Mouse (Mus musculus): ENCODE results near the gene Mpg. TPM values are rescaled to one million over a fixed set of nuclear protein-coding genes. Genes with fewer than 3 reads are reported as not detected.
"Not testable (repeated sequence)": the region's sequence is repeated elsewhere in the genome, so short reads cannot be mapped to it uniquely, and the experiment has no call there.

Mpg gene
- polyA plus RNA-seq, 1 experiment from 2014 or later = 4.6 TPM

DNA sequence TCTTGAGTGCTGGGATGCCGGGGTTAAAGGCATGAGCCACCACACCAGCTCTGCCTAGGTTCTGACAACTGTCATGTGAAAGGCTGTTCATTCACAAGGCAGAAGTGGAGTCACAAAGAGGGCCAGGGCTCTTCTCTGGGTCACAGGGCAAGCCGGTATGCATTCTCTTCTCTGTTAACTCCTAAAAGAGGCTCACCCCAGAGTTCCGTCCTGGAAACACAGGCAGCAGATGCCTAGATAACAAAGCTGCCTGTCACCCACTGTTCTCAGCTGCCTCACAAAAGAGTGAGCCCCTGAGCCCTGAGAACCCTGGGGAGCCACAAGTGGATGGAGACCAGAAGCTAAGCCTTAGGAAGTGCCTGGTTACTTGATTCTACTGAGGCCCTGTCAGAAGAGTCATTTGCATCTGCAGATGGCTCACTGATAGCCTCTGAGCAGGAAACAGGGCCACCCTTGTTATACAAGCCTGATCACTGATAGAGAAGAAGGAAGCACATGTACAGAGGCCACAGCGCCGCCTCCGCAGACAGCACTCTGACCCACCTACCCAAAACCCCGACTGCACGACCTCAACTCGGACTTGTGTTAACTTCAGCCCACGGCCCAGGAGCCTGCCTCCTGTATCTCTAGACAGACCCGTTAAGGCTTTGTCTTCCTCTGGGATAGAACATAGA, 30.3 kb upstream of the Mpg start:
- 26% methylated on average over 9 of the region's 11 CpGs for WGBS (ENCODE audit: missing documents)

GRCm38 (mm10) chr11:32196727-32197126, 29.6 kb upstream of the Mpg start:
- Histone ChIP-seq H3K36me3 (ENCODE audit: inconsistent target) (no peaks in the 10 kb centered on the region), H3K4me3 (ENCODE audit: inconsistent target) (no peak overlapping the region), H3K79me2 (ENCODE audit: inconsistent target) (no peaks in the 10 kb centered on the region), H3K27ac (no peak overlapping the region)
- WGBS (ENCODE audit: missing documents) = 71% methylated on average over 6 of the region's 6 CpGs

More for the DNA sequence above, 30.3 kb upstream of the Mpg start:
- no peaks in the 10 kb centered on the region for H3K36me3 ChIP-seq (ENCODE audit: inconsistent target)
- no peak overlapping the region for H3K27ac ChIP-seq
- H3K4me3 ChIP-seq (ENCODE audit: inconsistent target) = no peak overlapping the region
- H3K79me2 ChIP-seq (ENCODE audit: inconsistent target) = no peaks in the 10 kb centered on the region

- Histone ChIP-seq H3K36me3 (ENCODE audit: inconsistent target) (no peaks in the 10 kb centered on the region), H3K79me2 (ENCODE audit: inconsistent target) (no peaks in the 10 kb centered on the region), H3K4me3 (ENCODE audit: inconsistent target) (no peak overlapping the region), H3K27ac (no peak overlapping the region)
- WGBS (ENCODE audit: missing documents) = 91% methylated on average over 3 of the region's 3 CpGs
These were observed 28.5 kb upstream of the Mpg start for GRCm38 (mm10) chr11:32197766-32198165.

- no peak overlapping the region for H3K27ac ChIP-seq
- no peaks in the 10 kb centered on the region for H3K36me3 ChIP-seq (ENCODE audit: inconsistent target)
- H3K4me3 ChIP-seq (ENCODE audit: inconsistent target) = no peak overlapping the region
- no peaks in the 10 kb centered on the region for H3K79me2 ChIP-seq (ENCODE audit: inconsistent target)
- 71% methylated on average over 14 of the region's 14 CpGs for WGBS (ENCODE audit: missing documents)
These were observed 27.9 kb upstream of the Mpg start for GRCm38 (mm10) chr11:32198256-32198955.

DNA sequence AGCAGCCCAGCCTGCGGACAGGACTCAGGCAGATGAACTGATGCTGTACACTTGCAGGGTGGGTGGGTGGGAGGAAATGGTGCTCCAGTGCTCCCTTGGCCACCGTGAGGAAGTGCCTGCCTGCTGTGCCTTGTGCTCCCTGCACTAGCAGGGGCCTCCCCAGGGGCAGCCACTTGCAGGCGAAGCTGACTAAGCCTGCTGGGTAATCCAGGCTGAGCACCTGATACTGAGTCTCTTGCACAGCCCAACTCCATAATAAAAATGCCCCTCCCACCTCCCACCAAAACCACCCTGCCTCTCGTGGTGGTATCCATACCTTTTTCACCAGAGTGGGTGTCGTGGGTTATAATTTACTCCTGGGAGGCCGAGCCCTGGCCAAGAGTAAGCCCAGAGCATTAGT, 27.1 kb upstream of the Mpg start:
- 45% methylated on average over 5 of the region's 6 CpGs for WGBS (ENCODE audit: missing documents)
- H3K79me2 ChIP-seq (ENCODE audit: inconsistent target) = no peaks in the 10 kb centered on the region
- no peak overlapping the region for H3K27ac ChIP-seq
- no peak overlapping the region for H3K4me3 ChIP-seq (ENCODE audit: inconsistent target)
- H3K36me3 ChIP-seq (ENCODE audit: inconsistent target) = no peaks in the 10 kb centered on the region

GRCm38 (mm10) chr11:32200075-32200601, 26.2 kb upstream of the Mpg start, which contains the start of gene Il9r:
Gene Il9r, minus strand, starts transcription at chr11:32200279.
- H3K79me2 ChIP-seq (ENCODE audit: inconsistent target) = no peaks in the 10 kb centered on the region
- no peak within 1 kb of the TSS for H3K27ac ChIP-seq
- H3K36me3 ChIP-seq (ENCODE audit: inconsistent target) = no peaks in the 10 kb centered on the region
- no peak within 1 kb of the TSS for H3K4me3 ChIP-seq (ENCODE audit: inconsistent target)
- WGBS (ENCODE audit: missing documents) = 82% methylated on average over 10 of the region's 10 CpGs

- WGBS (ENCODE audit: missing documents) = no CpG with 5 or more reads among the region's 1 CpGs
- H3K27ac ChIP-seq = not testable (repeated sequence)
These were observed 25.3 kb upstream of the Mpg start for GRCm38 (mm10) chr11:32200992-32201391.

GRCm38 (mm10) chr11:32201922-32202685, 24.2 kb upstream of the Mpg start:
- H3K79me2 ChIP-seq (ENCODE audit: inconsistent target) = no peaks in the 10 kb centered on the region
- no peaks in the 10 kb centered on the region for H3K36me3 ChIP-seq (ENCODE audit: inconsistent target)
- no peak overlapping the region for H3K4me3 ChIP-seq (ENCODE audit: inconsistent target)
- H3K27ac ChIP-seq = no peak overlapping the region
- WGBS (ENCODE audit: missing documents) = 65% methylated on average over 11 of the region's 11 CpGs

More at GRCm38 (mm10) chr11:32200992-32201391, 25.3 kb upstream of the Mpg start:
- H3K79me2 ChIP-seq (ENCODE audit: inconsistent target); H3K4me3 ChIP-seq (ENCODE audit: inconsistent target); H3K36me3 ChIP-seq (ENCODE audit: inconsistent target): not testable (repeated sequence)

DNA sequence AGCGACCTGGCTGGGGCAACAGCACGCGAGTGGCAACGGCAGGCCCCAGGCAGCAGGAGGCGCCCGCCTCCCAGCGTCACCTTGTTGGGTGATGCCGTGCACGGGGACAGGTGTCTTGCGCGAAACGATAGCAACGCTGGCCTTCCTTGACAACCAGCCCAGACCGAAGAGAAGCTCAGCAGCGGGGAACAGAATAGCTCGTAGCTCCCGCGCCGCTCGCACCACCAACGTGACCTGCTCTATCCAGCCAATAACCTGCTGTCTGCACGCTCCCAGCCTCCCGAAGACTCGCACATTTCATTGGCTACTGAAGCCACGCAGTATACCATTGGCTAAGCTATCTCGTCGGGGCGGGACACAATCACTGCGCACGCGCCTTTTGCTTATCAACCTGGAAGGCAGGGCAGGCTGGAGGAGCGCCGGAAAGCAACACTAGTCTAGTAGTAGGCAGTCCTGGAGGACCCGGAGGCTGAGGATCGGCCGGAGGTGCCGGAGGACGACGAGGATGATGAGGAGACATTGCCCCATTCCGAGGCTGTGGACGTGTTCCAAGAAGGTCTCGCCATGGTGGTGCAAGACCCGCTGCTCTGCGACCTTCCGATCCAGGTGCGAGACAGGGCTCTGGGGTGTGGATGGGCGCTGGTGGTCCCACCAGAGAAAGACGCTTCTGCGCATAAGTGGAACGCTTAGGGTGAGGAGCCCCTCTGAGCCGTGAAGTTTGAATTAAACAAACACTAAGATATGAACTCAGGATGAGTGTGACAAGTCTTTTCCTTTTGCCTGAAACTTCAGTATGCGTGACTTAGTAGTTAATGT, 21.0 kb upstream of the Mpg start, which contains the start of gene Snrnp25:
TSS of gene Snrnp25 (plus strand) at position 358 of the 816 bp plus-strand sequence.
- Histone ChIP-seq H3K79me2 (ENCODE audit: inconsistent target) (no peaks in the 10 kb centered on the region), H3K27ac (peak within 1 kb of the TSS; percentile 21; the same call in 1 of the 2 replicates)
- under 1% methylated on average over 52 of the region's 52 CpGs for WGBS (ENCODE audit: missing documents)

DNA sequence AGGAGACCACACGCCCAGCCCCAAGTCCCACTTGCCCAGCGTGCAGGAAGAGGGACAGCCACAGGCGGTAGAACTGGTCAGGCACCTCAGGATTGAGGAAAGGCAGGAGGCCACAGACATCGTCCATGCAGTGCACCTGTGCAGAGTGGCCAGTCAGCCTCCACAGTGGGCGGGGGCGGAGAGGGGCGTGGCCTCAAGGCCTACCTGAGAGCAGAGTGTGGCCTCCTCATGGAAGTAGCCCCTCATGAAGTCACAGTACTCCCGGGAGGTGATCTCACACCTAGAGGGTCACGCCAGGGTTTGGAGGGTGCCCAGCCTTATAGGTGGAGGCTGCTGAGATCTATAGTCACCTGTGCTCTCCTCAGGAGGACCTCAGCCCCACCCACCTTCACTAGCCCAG, 15.7 kb upstream of the Mpg start:
- WGBS (ENCODE audit: missing documents) = 96% methylated on average over 9 of the region's 9 CpGs
- H3K36me3 ChIP-seq (ENCODE audit: inconsistent target) = no peaks in the 10 kb centered on the region
- no peak overlapping the region for H3K27ac ChIP-seq
- no peak overlapping the region for H3K4me3 ChIP-seq (ENCODE audit: inconsistent target)
- H3K79me2 ChIP-seq (ENCODE audit: inconsistent target) = no peaks in the 10 kb centered on the region

More for the DNA sequence above, 21.0 kb upstream of the Mpg start, which contains the start of gene Snrnp25:
- Histone ChIP-seq H3K36me3 (ENCODE audit: inconsistent target) (no peaks in the 10 kb centered on the region), H3K4me3 (ENCODE audit: inconsistent target) (peak within 1 kb of the TSS; percentile 95)

DNA sequence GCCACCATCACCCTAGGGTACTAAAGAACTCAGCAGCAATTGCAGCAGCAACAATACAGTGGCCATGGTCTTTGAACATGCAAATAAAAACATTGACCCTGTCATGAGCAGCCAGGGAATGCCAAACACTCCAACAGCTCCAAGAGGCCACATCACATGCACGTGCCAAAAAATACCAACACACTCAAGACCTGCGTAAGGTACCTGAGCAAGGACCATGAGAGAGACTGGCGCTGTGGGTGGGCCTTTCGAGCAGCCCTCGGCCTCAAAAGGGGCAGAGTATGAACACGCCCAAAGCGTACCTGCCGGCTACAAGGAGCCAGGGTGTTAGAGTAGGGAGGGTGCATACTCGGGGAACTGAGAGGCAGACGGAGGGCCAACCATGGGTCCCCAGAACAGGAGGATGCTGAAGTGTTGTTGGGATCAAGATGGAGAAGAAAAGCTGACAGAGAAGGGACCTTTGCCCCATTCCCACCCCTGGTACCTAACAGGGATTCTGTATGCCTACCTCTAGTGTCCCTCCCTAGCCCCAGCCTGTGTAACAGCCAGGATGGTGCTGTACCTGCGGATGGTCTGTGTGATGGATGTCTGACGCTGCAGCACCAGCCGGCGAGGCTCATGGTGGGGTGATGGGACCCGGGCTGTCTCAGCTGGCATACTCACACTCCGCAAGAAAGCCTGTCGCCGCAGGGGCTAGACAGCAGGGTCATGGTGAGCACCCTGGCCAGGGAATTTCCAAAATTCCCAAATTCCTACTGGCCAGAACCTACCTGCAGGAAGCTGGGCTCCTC, 10.7 kb upstream of the Mpg start:
- 96% methylated on average over 17 of the region's 18 CpGs for WGBS (ENCODE audit: missing documents)
- Histone ChIP-seq H3K27ac (no peak overlapping the region), H3K36me3 (ENCODE audit: inconsistent target) (no peaks in the 10 kb centered on the region), H3K79me2 (ENCODE audit: inconsistent target) (no peaks in the 10 kb centered on the region), H3K4me3 (ENCODE audit: inconsistent target) (no peak overlapping the region)

- no peaks in the 10 kb centered on the region for H3K36me3 ChIP-seq (ENCODE audit: inconsistent target)
- 25% methylated on average over 7 of the region's 8 CpGs for WGBS (ENCODE audit: missing documents)
- no peak overlapping the region for H3K4me3 ChIP-seq (ENCODE audit: inconsistent target)
- no peak overlapping the region for H3K27ac ChIP-seq
- H3K79me2 ChIP-seq (ENCODE audit: inconsistent target) = no peaks in the 10 kb centered on the region
These were observed 9.5 kb upstream of the Mpg start for GRCm38 (mm10) chr11:32216851-32217250.

- Histone ChIP-seq H3K27ac (no peak overlapping the region), H3K79me2 (ENCODE audit: inconsistent target) (no peaks in the 10 kb centered on the region), H3K4me3 (ENCODE audit: inconsistent target) (no peak overlapping the region), H3K36me3 (ENCODE audit: inconsistent target) (no peaks in the 10 kb centered on the region)
- 91% methylated on average over 6 of the region's 6 CpGs for WGBS (ENCODE audit: missing documents)
These were observed 7.7 kb upstream of the Mpg start for GRCm38 (mm10) chr11:32218501-32219050.

Measured in macrophage (primary cell).